Mouse (Mus musculus) neural tube, embryonic 11.5 days (tissue): Measurements from ENCODE around the gene Olfml2b. TPM values are rescaled to one million over a fixed set of nuclear protein-coding genes. Genes with fewer than 3 reads are reported as not detected.

Experiments used
- ATAC-seq: fragments of 200-750 bp; cut with Nextera tagmentation; 2 replicates; pipeline ENCODE4 v1.8.0; 2017; ENCODE audit warnings: moderate number of reproducible peaks, mild to moderate bottlenecking, moderate TSS enrichment, moderate library complexity; ENCODE audit not compliant: insufficient read depth, low FRiP score, low TSS enrichment
- DNase-seq: peaks from one replicate; pipeline ENCODE4 v3.0.0-alpha.2; 2015; ENCODE audit warnings: low spot score
- H3K27ac ChIP-seq: fragments of 300-500 bp; sonication (generic); 2 replicates; pipeline ENCODE4 v1.5.1; 2014; ENCODE audit warnings: low read depth, mild to moderate bottlenecking, low read length
- H3K27me3 ChIP-seq: fragments of 300-500 bp; sonication (generic); 2 replicates; pipeline ENCODE4 v1.6.1; 2014; ENCODE audit warnings: mild to moderate bottlenecking, low read length, mixed read lengths; ENCODE audit not compliant: control insufficient read depth, insufficient read depth
- H3K36me3 ChIP-seq: fragments of 300-500 bp; sonication (generic); 2 replicates; pipeline ENCODE4 v1.6.1; 2014; ENCODE audit warnings: mild to moderate bottlenecking, low read length, moderate library complexity, mixed read lengths; ENCODE audit not compliant: control insufficient read depth, insufficient read depth
- H3K4me1 ChIP-seq: fragments of 300-500 bp; sonication (generic); 2 replicates; pipeline ENCODE4 v1.6.1; 2014; ENCODE audit warnings: low read length, mixed read lengths; ENCODE audit not compliant: control insufficient read depth, insufficient read depth
- H3K4me2 ChIP-seq: fragments of 300-500 bp; sonication (generic); 2 replicates; pipeline ENCODE4 v1.6.1; 2014; ENCODE audit warnings: low read depth, mild to moderate bottlenecking, moderate library complexity
- H3K4me3 ChIP-seq: fragments of 300-500 bp; sonication (generic); 2 replicates; pipeline ENCODE4 v1.5.1; 2014; ENCODE audit warnings: low read depth, low read length
- H3K9ac ChIP-seq: fragments of 300-500 bp; sonication (generic); 2 replicates; pipeline ENCODE4 v1.6.1; 2014; ENCODE audit warnings: mild to moderate bottlenecking, low read length
- H3K9me3 ChIP-seq: fragments of 300-500 bp; sonication (generic); 2 replicates; pipeline ENCODE4 v1.6.1; 2016; ENCODE audit warnings: low read length; ENCODE audit not compliant: control insufficient read depth
- WGBS: fragments of 180-500 bp; shearing (Covaris S2); extraction: QIAGEN DNeasy Blood & Tissue Kit; methylation state at CpG from one replicate; pipeline ENCODE4 v1.1.7; 2014; 5-methylcytosine and 5-hydroxymethylcytosine counted together
- polyA plus RNA-seq: library from polyadenylated mRNA; unstranded; fragments of >200 nt; fragmentation: Nextera tagmentation; extraction: Ambion mirVana; gene quantifications from 2 replicates; pipeline ENCODE4 v1.2.1, GENCODE M21; 2014

Gene Olfml2b
- polyA plus RNA-seq, 1 experiment from 2014 or later, result 11.4 TPM

DNA sequence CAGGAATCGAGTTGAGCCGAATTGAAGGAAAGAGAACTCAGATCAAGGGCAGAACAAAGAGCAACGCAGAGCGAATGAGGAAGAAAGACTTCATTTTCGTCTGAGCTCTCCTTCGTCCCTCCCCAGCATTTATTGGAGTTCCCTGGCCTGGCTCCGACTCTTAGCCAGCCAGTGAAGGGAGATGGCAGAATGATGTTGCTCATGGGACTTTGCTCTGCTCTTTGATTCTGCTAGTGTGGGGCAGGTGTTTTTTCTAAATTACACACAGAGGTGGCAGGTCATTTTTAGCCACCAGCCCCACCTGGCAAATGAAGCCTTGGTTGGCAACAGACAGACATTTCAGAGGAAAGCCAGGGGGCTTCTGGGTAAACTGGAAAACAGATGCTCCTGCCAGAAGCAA lies 5.4 kb upstream of the Olfml2b start:
- DNase-seq (no peak), ATAC-seq (no peak)
- Histone ChIP-seq H3K27ac (no peak overlapping the region), H3K36me3 (no peaks in the 10 kb centered on the region), H3K4me2 (no peak overlapping the region), H3K9me3 (no peaks in the 10 kb centered on the region), H3K4me3 (no peak overlapping the region), H3K9ac (no peak overlapping the region), H3K4me1 (no peaks in the 10 kb centered on the region), H3K27me3 (no peaks in the 10 kb centered on the region)
- WGBS, result 80% methylated on average over 7 of the region's 7 CpGs

GRCm38 (mm10) chr1:170645896-170646605 lies 1.7 kb downstream of the Olfml2b start:
- Histone ChIP-seq H3K4me3 (no peak overlapping the region), H3K36me3 (no peaks in the 10 kb centered on the region), H3K27ac (no peak overlapping the region), H3K4me2 (0 out of 2 replicates have a peak overlapping the region, but pooled peaks have one; percentile 19), H3K9me3 (no peaks in the 10 kb centered on the region), H3K9ac (peak overlapping the region; percentile 4; the same call in 1 of the 2 replicates), H3K27me3 (no peaks in the 10 kb centered on the region), H3K4me1 (peaks cover 3% of the 10 kb centered on the region; the same call in 1 of the 2 replicates)
- no peak for ATAC-seq
- no peak for DNase-seq
- WGBS, result 45% methylated on average over 15 of the region's 15 CpGs

GRCm38 (mm10) chr1:170646606-170647287 lies 2.4 kb downstream of the Olfml2b start:
- ATAC-seq (no peak), DNase-seq (no peak)
- 74% methylated on average over 9 of the region's 9 CpGs for WGBS
- H3K4me3 ChIP-seq, result no peak overlapping the region
- H3K4me1 ChIP-seq, result peaks cover 3% of the 10 kb centered on the region; the same call in 1 of the 2 replicates
- no peaks in the 10 kb centered on the region for H3K27me3 ChIP-seq
- H3K9ac ChIP-seq, result no peak overlapping the region
- no peaks in the 10 kb centered on the region for H3K36me3 ChIP-seq
- H3K9me3 ChIP-seq, result no peaks in the 10 kb centered on the region
- 0 out of 2 replicates have a peak overlapping the region, but pooled peaks have one; percentile 19 for H3K4me2 ChIP-seq
- H3K27ac ChIP-seq, result no peak overlapping the region

- no peaks in the 10 kb centered on the region for H3K9me3 ChIP-seq
- H3K4me2 ChIP-seq, result no peak overlapping the region
- 84% methylated on average over 7 of the region's 7 CpGs for WGBS
- H3K27ac ChIP-seq, result no peak overlapping the region
- ATAC-seq (no peak), DNase-seq (no peak)
- no peak overlapping the region for H3K9ac ChIP-seq
- H3K36me3 ChIP-seq, result no peaks in the 10 kb centered on the region
- no peak overlapping the region for H3K4me3 ChIP-seq
- H3K4me1 ChIP-seq, result peaks cover 3% of the 10 kb centered on the region; the same call in 1 of the 2 replicates
- no peaks in the 10 kb centered on the region for H3K27me3 ChIP-seq
Observed at GRCm38 (mm10) chr1:170647381-170647780, 3.0 kb downstream of the Olfml2b start.

DNA sequence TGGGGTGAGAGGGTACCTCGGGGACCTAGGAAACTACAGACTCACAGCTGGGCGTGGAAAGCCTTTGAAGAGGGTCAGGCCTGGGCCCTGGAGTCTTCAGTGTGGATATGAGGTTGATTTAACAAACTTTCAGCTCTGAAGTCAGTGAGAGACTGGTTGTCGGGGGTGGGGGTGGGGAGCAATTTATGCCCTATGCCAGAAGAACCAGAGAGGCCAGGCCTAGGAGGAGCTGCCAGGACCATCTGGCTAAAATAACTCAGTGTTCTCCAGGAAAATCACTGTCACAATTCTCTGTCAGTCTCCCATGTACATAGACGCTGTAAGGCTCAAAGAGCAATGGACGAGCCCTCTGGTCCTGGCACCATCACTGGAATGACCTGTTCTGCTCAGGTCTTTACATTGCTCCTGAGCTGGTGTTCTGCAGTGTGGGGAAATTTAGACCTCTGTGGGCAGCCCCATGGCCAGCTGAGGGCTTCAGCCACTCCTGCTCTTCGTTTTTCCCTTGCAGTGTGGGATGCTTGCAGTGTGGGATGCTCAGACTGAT lies 3.7 kb downstream of the Olfml2b start:
- Histone ChIP-seq H3K27me3 (no peaks in the 10 kb centered on the region), H3K4me3 (no peak overlapping the region), H3K9me3 (no peaks in the 10 kb centered on the region), H3K4me2 (no peak overlapping the region), H3K36me3 (no peaks in the 10 kb centered on the region), H3K9ac (no peak overlapping the region), H3K4me1 (peaks cover 3% of the 10 kb centered on the region; the same call in 1 of the 2 replicates), H3K27ac (no peak overlapping the region)
- DNase-seq, result no peak
- WGBS, result 85% methylated on average over 6 of the region's 6 CpGs
- no peak for ATAC-seq

DNA sequence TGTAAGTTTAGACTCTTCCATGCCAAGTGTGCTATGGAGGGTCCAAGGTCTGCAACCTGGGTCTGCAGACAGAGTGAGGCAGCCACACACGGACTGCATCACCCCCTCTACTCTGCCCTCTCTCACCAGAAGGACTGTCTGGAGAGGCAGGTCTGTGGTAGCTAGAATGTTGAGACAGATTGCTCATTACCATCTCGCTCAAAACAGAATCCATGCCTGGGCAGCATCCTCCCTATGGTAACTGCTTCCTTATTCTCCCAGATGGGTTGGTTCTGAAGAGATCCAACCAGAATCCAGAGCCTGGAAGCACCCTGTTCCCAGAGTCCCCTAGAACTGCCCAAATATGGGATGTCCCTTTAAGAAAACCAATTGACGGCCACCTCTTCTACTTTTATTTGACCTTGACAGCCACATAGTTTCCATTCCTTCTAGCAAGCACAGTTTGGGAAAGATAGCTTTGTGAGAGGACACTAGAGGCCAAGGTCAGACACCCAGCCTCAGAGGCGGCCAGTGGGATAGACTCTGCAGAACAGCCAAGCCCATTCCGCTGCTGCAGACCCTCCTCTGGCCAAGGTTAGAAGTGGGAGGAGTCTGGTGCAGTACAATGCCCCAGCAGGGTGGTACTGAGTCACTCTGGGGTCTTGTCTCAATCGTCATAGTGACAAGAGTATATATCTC lies 6.9 kb downstream of the Olfml2b start:
- Histone ChIP-seq H3K27ac (no peak overlapping the region), H3K9ac (no peak overlapping the region), H3K4me3 (no peak overlapping the region), H3K36me3 (no peaks in the 10 kb centered on the region), H3K9me3 (no peaks in the 10 kb centered on the region), H3K4me2 (no peak overlapping the region), H3K27me3 (no peaks in the 10 kb centered on the region), H3K4me1 (0 out of 2 replicates have a peak, but pooled peaks cover 2% of the 10 kb centered on the region)
- WGBS, result 62% methylated on average over 6 of the region's 6 CpGs
- no peak for DNase-seq
- ATAC-seq, result no peak

GRCm38 (mm10) chr1:170651989-170652740 lies 7.8 kb downstream of the Olfml2b start:
- 69% methylated on average over 15 of the region's 15 CpGs for WGBS
- H3K36me3 ChIP-seq, result no peaks in the 10 kb centered on the region
- no peak overlapping the region for H3K9ac ChIP-seq
- no peaks in the 10 kb centered on the region for H3K9me3 ChIP-seq
- H3K4me1 ChIP-seq, result peaks cover 4% of the 10 kb centered on the region
- no peak overlapping the region for H3K4me3 ChIP-seq
- DNase-seq (no peak), ATAC-seq (no peak)
- H3K27ac ChIP-seq, result no peak overlapping the region
- H3K4me2 ChIP-seq, result no peak overlapping the region
- no peaks in the 10 kb centered on the region for H3K27me3 ChIP-seq

- Histone ChIP-seq H3K36me3 (no peaks in the 10 kb centered on the region), H3K4me1 (peaks cover 13% of the 10 kb centered on the region), H3K9ac (peak overlapping the region; percentile 18; the same call in 1 of the 2 replicates), H3K4me2 (no peak overlapping the region), H3K27ac (no peak overlapping the region), H3K27me3 (no peaks in the 10 kb centered on the region), H3K9me3 (no peaks in the 10 kb centered on the region), H3K4me3 (no peak overlapping the region)
- DNase-seq (peak; percentile 53), ATAC-seq (peak; percentile 51)
- 61% methylated on average over 5 of the region's 5 CpGs for WGBS
Observed at GRCm38 (mm10) chr1:170655280-170655917, 11.1 kb downstream of the Olfml2b start.
